Mouse (Mus musculus) common myeloid progenitor, adult 5-6 weeks (primary cell): ENCODE results near the gene Icam2. TPM values are rescaled to one million over a fixed set of nuclear protein-coding genes. Genes with fewer than 3 reads are reported as not detected.
"Not testable (repeated sequence)": the region's sequence is repeated elsewhere in the genome, so short reads cannot be mapped to it uniquely, and the experiment has no call there.

Experiments used
- ATAC-seq: replicated peaks from 2 replicates; pipeline ENCODE4 v1.8.0; 2016; ENCODE audit warnings: low read depth, mild to moderate bottlenecking, moderate TSS enrichment, inconsistent platforms; ENCODE audit not compliant: poor library complexity, severe bottlenecking
- total RNA-seq: library from RNA; stranded (forward); fragments of 200-1000, 187-1606 nt; gene quantifications from 2 replicates; pipeline ENCODE4 v1.2.3, GENCODE M21; 2017

The Icam2 gene
- total RNA-seq, 1 experiment from 2014 or later = 70.8 TPM

DNA sequence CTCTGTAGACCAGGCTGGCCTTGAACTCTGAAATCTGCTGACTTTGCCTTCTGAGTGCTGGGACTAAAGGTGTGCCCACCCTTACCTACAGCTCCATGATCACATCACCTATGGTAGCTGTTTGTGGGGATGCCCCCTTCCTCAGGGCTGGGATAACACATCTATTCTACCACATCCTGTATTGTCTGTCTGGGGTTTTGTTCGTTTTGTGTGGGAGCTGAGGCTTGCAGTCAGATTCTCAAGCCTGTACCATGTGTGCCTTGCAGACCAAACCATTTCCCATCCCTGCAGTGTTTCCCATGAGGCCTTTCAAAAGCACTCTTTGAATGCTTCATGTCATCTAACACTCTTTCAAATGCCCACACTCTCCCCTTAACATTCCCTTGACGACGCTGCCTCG, 35.9 kb downstream of the Icam2 start:
- no peak for ATAC-seq

DNA sequence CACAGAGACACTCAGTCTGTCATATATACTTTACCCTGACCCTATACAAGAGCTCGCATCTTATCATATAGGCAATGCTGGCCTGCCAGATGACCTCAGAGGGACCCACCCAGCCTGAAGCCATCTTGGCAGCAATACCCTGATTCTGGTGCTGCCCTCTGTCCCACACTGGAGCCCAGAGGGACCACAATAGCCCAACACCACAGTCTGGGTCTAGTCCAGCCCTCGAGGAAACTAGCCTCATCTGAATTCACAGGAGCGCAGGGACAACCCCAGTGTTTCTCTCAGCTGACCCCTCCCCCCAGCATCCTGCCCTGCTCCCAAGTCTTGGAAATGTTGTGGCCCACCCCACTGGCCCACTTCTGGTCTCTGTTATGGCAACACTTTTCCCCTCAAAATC, 36.6 kb downstream of the Icam2 start:
- no peak for ATAC-seq

DNA sequence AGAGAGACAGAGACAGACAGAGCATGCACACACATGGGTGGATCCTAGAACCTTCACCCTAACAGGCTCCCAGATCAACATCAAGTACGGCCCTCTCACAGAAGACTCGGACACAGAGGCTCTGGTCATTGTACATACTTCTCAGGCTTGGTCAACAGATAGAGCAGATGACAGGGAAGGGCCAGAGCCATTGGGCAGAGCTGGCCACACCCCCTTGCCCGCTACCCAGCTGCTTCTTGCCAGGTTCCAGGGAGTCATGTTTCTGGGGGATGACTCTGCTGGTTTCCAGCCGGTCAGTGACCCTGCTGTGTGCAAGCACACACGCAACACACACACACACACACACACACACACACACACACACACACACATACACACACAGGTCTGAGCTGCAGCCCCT, 37.0 kb downstream of the Icam2 start:
- ATAC-seq = no peak

DNA sequence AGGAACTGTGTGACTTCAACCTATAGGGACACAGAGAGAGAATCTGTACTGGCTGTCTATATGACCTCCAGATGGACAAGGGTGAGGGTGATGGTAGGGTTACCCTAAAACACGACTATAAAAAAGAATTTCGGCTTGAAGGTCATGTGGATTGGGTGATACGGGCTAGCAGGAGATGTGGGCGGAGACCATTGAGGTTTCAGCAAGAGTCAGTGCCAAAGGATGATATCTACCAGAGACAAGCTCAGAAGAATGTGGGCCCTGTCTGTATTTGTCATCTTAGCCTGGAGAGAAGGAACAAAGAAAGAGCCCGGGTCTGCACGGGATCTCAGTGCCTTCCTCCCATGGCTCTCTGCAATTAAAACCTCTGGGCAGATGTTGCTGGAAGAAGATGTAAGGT, 38.1 kb downstream of the Icam2 start:
- no peak for ATAC-seq

DNA sequence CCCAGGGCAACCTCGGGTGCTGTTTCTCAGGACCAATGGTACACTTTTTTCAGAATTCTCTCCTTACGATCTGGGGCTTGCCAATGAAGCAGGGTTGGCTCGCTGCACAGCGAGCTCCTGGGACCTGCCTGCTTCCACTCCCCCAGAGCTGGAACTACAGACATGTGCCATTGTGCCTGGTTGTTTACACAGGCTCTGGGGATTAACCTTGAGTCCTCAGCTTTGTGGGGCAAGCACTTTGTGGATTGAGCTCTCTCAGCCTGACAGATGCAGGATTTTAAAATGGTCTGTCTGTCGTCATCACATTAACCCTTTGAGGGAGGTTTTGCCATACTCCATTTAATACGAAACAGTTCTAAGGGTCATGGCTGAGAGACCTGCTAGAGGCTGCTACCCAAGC, 43.0 kb downstream of the Icam2 start:
- ATAC-seq = no peak

DNA sequence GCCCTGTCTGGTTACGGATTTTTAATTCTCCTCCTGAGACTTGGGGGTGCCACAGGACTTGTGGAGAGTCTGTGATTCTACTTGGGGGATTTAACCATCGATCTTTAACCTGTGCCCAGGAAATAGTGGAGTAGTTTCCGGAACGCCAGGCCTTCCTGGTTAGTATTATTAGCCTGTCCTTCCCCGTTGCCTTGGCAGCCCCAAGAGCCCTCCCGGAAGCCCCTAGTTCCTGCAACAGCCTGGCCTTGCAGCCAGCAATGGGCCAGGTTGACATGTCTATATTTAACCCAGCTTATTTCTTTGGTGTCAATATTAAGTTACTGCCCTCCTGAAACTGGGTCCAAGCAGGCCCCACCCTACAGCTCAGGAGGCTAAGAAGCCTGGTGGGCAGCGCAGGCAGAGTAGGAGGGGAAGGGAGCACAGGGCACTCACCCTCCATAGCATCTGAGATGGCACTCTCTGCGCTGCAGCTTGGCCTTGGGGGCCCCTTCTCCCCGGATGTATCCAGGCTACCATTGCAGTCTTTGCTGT, 46.8 kb downstream of the Icam2 start:
- ATAC-seq = 0 out of 2 replicates have a peak, but pooled peaks have one; percentile 32

DNA sequence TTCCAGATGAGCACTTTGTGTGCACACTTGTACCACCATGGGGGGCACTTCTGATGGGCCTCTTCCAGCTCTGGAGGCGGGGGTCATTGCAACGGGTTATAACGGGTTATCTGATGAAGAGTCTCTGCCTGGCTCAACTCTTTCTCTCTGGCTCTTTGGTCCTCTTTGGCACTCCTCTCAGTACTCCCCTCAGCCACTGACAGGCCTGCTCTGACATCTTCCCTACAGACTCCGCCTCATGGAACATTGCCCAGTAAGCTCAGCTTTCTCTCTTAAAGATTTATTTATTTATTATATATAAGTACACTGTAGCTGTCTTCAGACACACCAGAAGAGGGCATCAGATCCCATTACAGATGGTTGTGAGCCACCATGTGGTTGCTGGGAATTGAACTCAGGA, 48.6 kb downstream of the Icam2 start:
- not testable (repeated sequence) for ATAC-seq

DNA sequence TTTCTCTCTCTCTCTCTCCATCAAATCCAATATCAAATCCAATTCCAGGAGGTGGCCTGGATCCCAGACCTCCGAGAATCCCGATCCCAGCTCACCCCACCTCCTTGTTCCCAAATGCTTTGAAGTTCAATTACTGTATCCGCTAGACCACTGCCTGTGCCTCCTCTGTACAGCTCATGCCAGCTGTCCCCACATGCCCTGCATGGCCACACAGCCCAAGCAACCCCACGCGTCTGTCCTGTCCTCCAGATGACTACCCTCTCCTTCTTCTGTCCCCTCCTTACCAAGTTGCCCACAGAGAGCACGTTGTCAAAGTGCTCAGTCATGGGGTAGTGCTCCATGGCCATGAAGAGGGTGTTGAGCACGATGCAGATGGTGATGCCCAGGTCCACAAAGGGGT, 49.0 kb downstream of the Icam2 start:
- ATAC-seq = no peak

DNA sequence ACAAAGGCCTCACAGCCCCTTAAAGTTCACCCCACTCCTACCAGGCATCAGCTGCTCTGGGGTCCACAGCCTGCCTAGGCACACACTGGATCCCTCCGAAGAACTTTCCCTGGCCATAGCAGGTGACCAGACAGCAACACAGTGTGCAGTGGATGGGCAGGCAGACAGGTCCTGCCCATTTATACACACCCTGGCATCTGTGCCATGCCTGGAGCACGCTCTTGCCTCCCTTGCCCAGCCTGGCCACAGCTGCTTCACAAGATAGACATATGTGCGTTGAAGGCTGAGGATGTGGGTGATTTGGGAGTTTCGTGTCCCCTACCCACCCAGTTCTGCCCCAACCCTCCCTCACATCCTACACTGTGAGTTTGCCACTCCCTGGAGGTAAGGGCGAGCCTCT, 49.8 kb downstream of the Icam2 start:
- no peak for ATAC-seq

DNA sequence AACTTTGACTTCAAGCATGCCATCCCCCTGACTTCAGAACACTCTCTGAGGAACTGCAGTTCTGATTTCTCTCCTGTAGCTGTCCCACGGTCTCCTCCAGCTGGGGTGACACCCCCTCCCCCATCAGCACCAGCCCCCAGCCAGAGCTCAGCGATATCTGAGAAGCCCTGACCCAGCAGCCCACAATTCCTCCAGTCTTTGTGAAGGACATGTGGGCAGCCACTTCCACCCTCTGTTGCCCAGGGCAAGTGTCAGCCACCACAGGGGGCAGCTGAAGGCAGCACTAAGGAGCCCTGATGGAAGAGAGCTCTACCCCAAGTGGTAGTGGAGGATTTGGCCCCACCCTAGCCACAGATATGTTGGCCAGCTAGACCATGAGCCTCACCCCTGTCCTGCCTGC, 53.8 kb downstream of the Icam2 start:
- ATAC-seq = peak; percentile 60

DNA sequence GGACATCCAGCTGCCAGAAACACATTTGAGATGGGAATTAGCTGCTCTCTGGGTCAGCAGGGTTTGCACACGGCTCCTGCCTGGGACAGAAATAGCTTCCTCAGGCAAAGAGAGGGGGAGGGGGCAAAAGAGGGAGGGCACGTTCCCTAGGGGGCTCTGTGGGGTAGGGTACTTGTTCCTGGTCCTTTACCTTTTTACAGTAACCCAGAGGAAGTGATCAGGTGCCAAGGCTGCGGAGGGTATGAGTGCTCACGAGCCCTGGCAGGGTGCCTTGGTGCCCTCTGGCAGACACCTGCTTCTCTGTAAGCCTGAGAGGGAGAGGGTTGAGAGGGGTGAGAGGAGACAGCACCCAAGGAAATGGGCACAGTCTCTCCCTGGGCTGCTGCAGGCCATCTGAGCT, 55.4 kb downstream of the Icam2 start:
- ATAC-seq = no peak

DNA sequence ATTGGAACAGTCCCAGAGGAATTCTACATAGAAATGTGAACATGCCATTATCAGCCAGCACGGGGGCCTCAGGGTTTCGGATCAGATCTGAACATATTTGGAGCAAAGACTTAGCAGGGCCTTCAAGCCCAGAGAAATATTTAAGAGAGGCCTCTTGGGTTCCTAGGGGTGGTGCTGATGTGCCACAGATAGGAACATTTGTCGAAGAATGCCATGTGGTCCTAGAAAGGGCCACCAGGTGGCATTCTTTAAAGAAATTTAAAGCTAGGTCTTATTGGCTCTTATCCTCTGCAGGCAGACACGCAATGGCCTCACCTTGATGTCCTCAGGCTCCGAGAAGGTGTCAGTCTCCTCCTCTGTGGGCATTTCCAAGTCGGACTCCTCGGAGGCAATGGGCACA, 58.2 kb downstream of the Icam2 start:
- peak; percentile 65 for ATAC-seq

DNA sequence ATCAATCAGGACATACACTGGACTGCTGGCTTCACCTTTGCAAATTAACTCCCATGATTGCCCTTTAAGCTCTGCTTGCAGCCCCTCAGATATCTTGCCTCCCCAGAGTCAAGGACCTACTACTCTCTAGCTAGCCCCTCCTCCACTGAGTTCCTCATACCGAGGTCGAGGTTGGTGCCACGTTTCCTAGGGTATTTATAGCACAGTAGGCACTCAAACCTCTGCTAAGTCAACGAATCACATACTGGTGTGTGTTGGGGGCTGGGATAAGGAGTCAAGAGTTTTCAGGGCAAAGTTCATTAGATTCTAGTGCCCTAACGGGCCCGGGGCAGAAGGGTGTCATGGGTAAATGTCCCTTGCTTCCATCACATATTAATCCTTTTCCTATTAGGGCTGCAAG, 58.7 kb downstream of the Icam2 start:
- no peak for ATAC-seq

DNA sequence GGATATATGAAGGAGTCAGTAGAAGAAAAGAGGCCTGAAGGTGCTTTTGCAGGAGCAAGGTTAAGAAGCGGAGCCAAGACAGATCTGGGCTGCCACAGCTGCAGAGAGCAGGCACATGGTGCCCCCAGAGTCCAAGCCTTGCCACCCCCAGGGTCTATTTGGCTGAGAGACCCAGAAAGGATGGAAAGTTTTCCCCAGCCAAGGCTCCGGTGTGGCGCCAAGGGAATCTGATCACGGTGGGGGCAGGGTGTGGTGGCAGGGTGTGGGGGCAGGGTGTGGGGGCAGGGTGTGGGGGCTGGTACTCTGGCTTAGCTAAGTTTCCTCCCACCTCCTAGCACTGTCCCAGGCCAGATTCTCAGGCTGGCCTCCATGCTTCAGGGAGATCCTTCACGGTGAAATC, 59.4 kb downstream of the Icam2 start:
- ATAC-seq = no peak

Other genes starting within 250 kb of the Icam2 start
- gene Gm10840, start 227.2 kb downstream of the Icam2 start, total RNA-seq = not detected in 2 replicates
- gene Limd2, start 227.2 kb downstream of the Icam2 start, total RNA-seq = 22.7 and 26.6 TPM in 2 replicates
- gene Strada, start 185.9 kb downstream of the Icam2 start, total RNA-seq = 22.1 and 25.4 TPM in 2 replicates
- 170 and 212 TPM in 2 replicates for gene Ccdc47, start 171.7 kb downstream of the Icam2 start, total RNA-seq
- 86.2 and 103 TPM in 2 replicates for gene Ddx42, start 171.1 kb downstream of the Icam2 start, total RNA-seq
- 172 and 203 TPM in 2 replicates for gene Ftsj3, start 132.0 kb downstream of the Icam2 start, total RNA-seq
- 102 and 109 TPM in 2 replicates for gene Psmc5, start 131.9 kb downstream of the Icam2 start, total RNA-seq
- gene Smarcd2, start 115.1 kb downstream of the Icam2 start, total RNA-seq = 211 and 253 TPM in 2 replicates
- gene Tcam1, start 111.4 kb downstream of the Icam2 start, total RNA-seq = 3.1 and 3.3 TPM in 2 replicates
- gene Gh, start 86.2 kb downstream of the Icam2 start, total RNA-seq = not detected in 2 replicates
- gene Cd79b, start 73.3 kb downstream of the Icam2 start, total RNA-seq = 16.6 and 19.8 TPM in 2 replicates
- 0.05 TPM in 1 of 2 replicates, not detected in the other for gene Scn4a, start 34.8 kb downstream of the Icam2 start, total RNA-seq
- not detected in 2 replicates for gene Prr29, start 22.6 kb downstream of the Icam2 start, total RNA-seq
- gene Ern1, start 99.8 kb upstream of the Icam2 start, total RNA-seq = 21.1 and 32.6 TPM in 2 replicates
- gene Tex2, start 225.3 kb upstream of the Icam2 start, total RNA-seq = 44.1 and 54.8 TPM in 2 replicates